Mouse (Mus musculus) ES-Bruce4 (cell line): ENCODE measurements at regions not wholly inside any gene's neighbourhood (a gene's known extent, or its start where the extent isn't known, plus 50 kb on each side); places are given as distances from the start of the nearest gene placed in this dataset.

ENCODE experiments used
- H3K27ac ChIP-seq: 2 replicates; pipeline ENCODE4 v1.5.1; 2012; ENCODE audit warnings: low read length, inconsistent platforms; ENCODE audit not compliant: insufficient read depth
- H3K27me3 ChIP-seq: 2 replicates; pipeline ENCODE4 v1.6.1; 2012; ENCODE audit warnings: mild to moderate bottlenecking, low read length, inconsistent platforms; ENCODE audit not compliant: control insufficient read depth, poor library complexity, insufficient read depth, severe bottlenecking
- H3K36me3 ChIP-seq: 2 replicates; pipeline ENCODE4 v1.6.1; 2012; ENCODE audit warnings: inconsistent platforms, mild to moderate bottlenecking, low read length, moderate library complexity; ENCODE audit not compliant: control insufficient read depth, poor library complexity, insufficient read depth, severe bottlenecking
- H3K4me1 ChIP-seq: one replicate; pipeline ENCODE4 v1.8.1; 2011; ENCODE audit warnings: low read length; ENCODE audit not compliant: control insufficient read depth, insufficient read depth
- H3K4me3 ChIP-seq: 2 replicates; pipeline ENCODE4 v1.5.1; 2011; ENCODE audit warnings: low read depth, mild to moderate bottlenecking, low read length
- H3K9ac ChIP-seq: 2 replicates; pipeline ENCODE4 v1.6.1; 2012; ENCODE audit warnings: low read depth, mild to moderate bottlenecking, inconsistent platforms; ENCODE audit not compliant: poor library complexity, severe bottlenecking
- H3K9me3 ChIP-seq: replicated peaks from 2 replicates; pipeline ENCODE4 v1.6.1; 2012; ENCODE audit warnings: mild to moderate bottlenecking, low read length, inconsistent platforms; ENCODE audit not compliant: control insufficient read depth, poor library complexity, insufficient read depth, severe bottlenecking
- CTCF ChIP-seq: IDR thresholded peaks from one replicate; pipeline ENCODE4 v1.8.1; 2011; ENCODE audit warnings: low read depth, low read length
- EP300 ChIP-seq: IDR thresholded peaks from 2 replicates; pipeline ENCODE4 v1.6.1; 2011; ENCODE audit warnings: low read depth, low read length; ENCODE audit not compliant: insufficient read depth
- POLR2A ChIP-seq: IDR thresholded peaks from one replicate; pipeline ENCODE4 v1.8.1; 2011; ENCODE audit warnings: low read length; ENCODE audit not compliant: insufficient read depth

DNA sequence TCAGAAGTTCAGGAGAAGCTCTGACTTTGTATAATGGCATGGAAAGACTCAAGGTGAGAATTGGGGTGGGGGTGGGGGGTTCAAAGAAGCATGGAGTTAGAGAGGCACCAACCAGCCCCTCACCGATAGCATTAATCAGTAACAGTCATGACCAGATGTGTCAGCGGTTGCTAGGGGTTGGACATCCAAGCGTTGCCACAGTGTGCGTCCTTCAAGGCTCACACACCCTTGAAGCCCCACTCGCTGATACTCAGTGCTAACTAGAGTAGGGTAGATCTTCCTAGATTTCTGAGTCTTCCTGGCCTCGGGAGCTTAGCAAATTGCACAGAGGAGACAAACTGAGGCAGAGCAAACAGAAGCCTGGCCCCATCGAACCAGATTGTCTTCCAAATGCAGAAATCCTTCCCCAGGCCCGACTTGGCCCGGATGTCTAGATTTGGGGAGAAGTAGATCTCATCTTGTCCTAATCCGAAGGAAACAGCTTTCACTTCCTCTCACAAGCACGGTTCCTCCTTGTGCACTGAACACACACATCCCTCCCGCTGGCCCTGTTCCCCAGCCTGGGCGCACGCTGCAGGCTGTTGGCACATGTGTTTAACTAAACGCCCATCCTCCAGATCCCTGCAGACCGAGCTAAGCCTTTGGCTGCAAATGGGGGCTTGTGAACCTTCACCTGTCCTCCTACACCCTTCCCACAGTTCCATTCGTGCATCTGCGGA, 73.1 kb upstream of the Vrk1 start:
- no peaks in the 10 kb centered on the region for H3K27me3 ChIP-seq
- H3K9me3 ChIP-seq: no peaks in the 10 kb centered on the region
- H3K36me3 ChIP-seq: no peaks in the 10 kb centered on the region
- no peak overlapping the region for H3K4me3 ChIP-seq
- no peak overlapping the region for H3K9ac ChIP-seq
- no peak for TF ChIP-seq CTCF
- no peak for TF ChIP-seq POLR2A
- H3K27ac ChIP-seq: no peak overlapping the region
- no peaks in the 10 kb centered on the region for H3K4me1 ChIP-seq

DNA sequence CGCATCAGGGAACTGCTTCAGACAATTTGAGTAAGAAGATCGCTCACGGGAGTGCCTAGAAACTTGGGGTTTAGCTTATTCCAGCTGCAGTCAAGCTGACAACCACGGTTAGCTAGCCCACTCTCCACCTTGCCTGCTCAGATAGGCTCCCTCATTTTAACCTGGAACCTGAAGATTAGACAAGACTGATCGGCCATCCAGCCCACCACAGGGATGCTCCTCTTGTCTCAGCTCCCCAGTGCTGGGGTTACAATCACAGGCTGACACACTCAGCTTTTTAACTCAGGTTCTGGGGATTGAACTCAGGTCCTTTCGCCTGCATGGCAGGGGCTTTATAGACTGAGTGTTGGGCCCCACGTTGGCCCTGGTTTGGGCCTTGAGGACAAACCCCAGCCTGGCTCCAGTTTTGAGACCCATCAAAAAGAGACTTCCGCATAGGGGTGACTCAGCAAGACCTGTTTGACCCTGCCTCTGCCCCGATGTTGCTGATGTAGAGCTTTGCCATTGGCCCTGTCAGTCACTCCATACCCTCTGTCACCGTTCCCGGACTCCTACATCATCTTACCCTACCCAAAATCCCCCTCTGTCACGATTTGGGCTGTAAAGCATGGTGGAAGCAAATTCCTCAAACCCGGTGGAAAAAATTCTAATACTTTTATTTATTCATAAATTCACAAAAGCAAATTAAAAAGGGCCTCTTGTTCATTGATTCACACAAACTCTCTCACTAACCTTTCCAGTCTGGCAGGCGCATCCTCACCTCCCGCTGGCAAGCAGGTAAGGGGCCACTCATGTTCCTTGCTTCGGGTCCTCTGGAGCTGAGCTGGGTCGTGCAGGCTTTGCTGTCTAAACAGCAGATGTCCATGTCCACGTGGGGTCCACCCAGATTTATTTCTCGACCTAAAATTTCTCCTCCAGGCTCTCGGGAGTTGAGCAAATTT, 67.6 kb upstream of the Vrk1 start:
- Histone ChIP-seq H3K36me3 (no peaks in the 10 kb centered on the region), H3K27ac (no peak overlapping the region), H3K4me1 (no peaks in the 10 kb centered on the region), H3K9ac (no peak overlapping the region), H3K27me3 (no peaks in the 10 kb centered on the region), H3K4me3 (no peak overlapping the region), H3K9me3 (no peaks in the 10 kb centered on the region)
- no peak for TF ChIP-seq EP300
- no peak for TF ChIP-seq POLR2A
- TF ChIP-seq CTCF: no peak

DNA sequence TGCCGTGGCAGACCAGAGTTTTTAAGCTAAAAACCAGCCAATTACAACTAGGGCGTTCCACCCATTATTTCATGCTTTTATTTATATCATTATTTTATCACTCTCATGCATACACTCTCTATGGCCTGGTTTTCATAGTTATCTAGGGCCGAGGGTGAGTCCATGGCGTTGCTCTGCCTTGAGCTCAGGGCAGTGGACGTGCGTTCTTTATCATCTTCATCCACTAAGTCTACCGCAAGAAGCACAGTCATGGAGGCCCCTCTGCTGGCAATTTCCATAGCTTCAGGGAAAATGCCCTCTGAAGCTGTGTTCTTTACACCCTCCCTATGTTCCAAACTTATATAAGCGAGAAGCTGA, 67.0 kb upstream of the Vrk1 start:
- H3K36me3 ChIP-seq: no peaks in the 10 kb centered on the region
- H3K27me3 ChIP-seq: no peaks in the 10 kb centered on the region
- no peak for TF ChIP-seq EP300
- no peak for TF ChIP-seq CTCF
- TF ChIP-seq POLR2A: no peak
- no peaks in the 10 kb centered on the region for H3K4me1 ChIP-seq
- H3K9ac ChIP-seq: no peak overlapping the region
- H3K9me3 ChIP-seq: no peaks in the 10 kb centered on the region
- H3K4me3 ChIP-seq: no peak overlapping the region
- H3K27ac ChIP-seq: no peak overlapping the region

DNA sequence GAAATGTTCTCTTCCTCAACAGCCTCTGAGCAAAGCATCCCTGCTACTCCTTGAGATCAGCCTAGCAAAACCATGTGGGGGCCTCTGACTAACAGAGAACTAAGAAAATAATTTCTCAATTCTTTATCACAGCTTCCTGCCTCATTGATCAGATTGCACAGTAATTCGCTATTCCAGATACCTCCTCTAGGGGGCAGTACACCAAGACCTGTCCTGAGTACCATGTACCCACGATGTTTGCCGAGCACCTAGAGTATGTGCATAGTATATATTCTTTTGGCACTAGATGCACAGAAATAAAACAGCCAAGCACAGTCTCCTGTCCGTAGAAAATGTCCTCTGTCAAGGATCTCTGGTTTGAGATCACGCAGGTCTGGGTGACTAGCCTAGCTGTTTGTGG, 62.7 kb upstream of the Vrk1 start:
- TF ChIP-seq EP300 (no peak), POLR2A (no peak), CTCF (no peak)
- no peak overlapping the region for H3K9ac ChIP-seq
- H3K4me1 ChIP-seq: no peaks in the 10 kb centered on the region
- no peak overlapping the region for H3K4me3 ChIP-seq
- H3K27me3 ChIP-seq: no peaks in the 10 kb centered on the region
- H3K27ac ChIP-seq: no peak overlapping the region
- H3K36me3 ChIP-seq: no peaks in the 10 kb centered on the region
- no peaks in the 10 kb centered on the region for H3K9me3 ChIP-seq

DNA sequence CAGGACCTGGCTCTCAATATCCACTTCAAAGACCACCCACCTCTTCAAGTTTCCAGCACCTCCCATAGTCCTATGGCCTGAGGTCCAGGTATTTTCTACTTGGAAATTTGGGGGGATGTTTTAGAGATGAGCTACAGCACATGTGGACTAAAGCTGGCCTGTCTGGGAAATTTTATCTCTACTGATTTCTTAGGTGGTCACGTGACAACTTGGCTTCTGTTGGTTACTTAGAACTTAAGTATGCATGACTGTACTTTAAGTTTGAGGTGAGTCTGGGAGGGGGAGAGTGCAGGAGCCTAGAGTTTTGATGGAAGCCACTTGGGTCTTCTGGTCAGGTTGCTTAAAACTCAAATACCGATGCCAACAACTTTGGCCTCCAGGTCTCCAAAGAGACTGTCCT, 61.7 kb upstream of the Vrk1 start:
- TF ChIP-seq POLR2A (no peak), CTCF (no peak), EP300 (no peak)
- Histone ChIP-seq H3K4me1 (no peaks in the 10 kb centered on the region), H3K9ac (no peak overlapping the region), H3K36me3 (no peaks in the 10 kb centered on the region), H3K4me3 (no peak overlapping the region), H3K9me3 (no peaks in the 10 kb centered on the region), H3K27me3 (no peaks in the 10 kb centered on the region), H3K27ac (no peak overlapping the region)

DNA sequence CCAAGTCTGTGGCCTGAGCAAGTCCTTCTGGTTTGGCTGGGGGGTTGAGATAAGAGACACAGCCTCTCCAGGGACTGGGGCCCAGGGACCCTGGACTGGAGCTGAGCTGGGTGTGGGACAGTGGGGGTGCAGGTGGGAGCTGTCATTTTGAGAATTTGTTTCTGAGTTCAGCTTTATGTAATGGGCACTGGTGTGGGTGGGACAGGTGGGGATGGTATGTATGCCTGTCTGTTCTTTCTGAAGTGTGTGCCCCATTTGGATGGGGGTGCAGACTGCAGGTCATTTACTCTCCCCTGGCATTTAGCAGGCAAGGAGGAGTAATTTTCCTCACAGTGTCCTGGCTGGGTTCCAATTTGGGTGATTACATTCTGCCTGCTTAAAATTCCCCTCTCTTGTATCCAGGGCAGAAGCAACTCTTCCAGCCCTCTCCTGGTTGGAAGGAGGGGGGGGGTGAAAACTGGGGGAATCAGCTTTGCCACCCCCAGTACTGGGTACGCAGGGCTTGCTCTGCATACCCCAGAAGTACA, 54.2 kb upstream of the Vrk1 start:
- Histone ChIP-seq H3K27me3 (no peaks in the 10 kb centered on the region), H3K4me3 (no peak overlapping the region), H3K9ac (no peak overlapping the region), H3K36me3 (no peaks in the 10 kb centered on the region), H3K27ac (no peak overlapping the region), H3K4me1 (no peaks in the 10 kb centered on the region), H3K9me3 (no peaks in the 10 kb centered on the region)
- TF ChIP-seq CTCF (no peak), POLR2A (no peak), EP300 (no peak)
